Mouse (Mus musculus) left cerebral cortex, postnatal 25 days (tissue): ENCODE results near the gene Lrrc8c. TPM values are rescaled to one million over a fixed set of nuclear protein-coding genes. Genes with fewer than 3 reads are reported as not detected.

Source experiments
- DNase-seq, 2 experiments: peaks; one replicate each; pipeline ENCODE4 v3.0.0; 2022; ENCODE audit warnings: low spot score in 2 of 2, mixed read lengths in 1 of 2
- intact Hi-C: fragments of 180-260 bp; cut with DNase I; formaldehyde crosslinking; loops from one replicate; pipeline ENCODE4 v1.15.1; 2025
- total RNA-seq, 2 experiments: library from RNA; stranded (reverse); gene quantifications; 2 replicates each; pipeline ENCODE4 v1.2.3; 2021

The Lrrc8c gene
- total RNA-seq, 2 experiments from 2014 or later = 30.4 to 35.0 TPM

DNA sequence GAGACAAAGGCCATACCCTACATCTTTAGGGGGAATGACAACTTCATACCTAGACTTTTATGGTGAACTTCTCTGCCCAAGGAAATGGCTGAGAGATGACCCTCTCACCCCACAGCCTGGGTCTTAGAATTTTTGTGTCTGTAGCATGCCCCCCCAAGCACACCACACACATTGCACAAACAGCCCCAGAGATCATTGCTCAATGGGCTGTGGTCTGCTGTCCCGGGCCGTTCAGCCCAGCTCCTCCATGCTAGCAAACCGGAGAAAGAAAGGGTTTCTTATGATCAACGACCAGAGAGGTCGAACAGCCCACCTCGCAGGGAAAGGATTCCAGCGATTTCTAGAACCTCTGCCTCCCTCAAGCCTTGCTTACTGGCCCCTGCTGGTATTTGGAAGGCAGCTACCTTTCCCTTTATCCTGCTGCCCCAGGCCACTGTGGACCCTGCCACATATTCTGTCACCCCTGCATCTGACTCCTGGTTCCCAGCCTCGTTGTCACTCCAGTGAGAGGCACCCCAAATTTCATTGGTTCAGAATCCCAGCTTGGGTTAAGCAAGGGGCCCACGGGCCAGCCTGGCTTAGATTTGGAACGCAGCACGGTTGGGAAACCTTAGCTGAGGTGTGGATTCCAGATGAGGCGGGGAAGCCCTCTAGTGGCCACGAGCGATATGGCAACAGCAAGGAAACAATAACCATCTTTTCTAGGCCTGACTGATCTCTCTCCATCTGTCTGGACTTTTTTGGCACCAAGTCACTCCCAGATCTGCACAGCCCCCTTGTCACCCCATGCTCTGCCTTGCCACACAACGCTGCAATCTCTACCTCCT is 135.3 kb downstream of the Lrrc8c start:
- intact Hi-C loops = loop anchor here (1.0 to 2.0 kb wide), 3 partner anchors 135 to 249 kb away; partner anchors contain the start of gene Lrrc8c

GRCm38 (mm10) chr5:105655100-105655734 is 136.0 kb downstream of the Lrrc8c start:
- DNase-seq = peak; percentile 9 to 22
- intact Hi-C loops = loop anchor here (2.0 kb wide), 1 partner anchor 162 kb away; no protein-coding TSS in a partner anchor

More for the DNA sequence above, 135.3 kb downstream of the Lrrc8c start:
- peak; percentile 83 to 91 for DNase-seq

DNA sequence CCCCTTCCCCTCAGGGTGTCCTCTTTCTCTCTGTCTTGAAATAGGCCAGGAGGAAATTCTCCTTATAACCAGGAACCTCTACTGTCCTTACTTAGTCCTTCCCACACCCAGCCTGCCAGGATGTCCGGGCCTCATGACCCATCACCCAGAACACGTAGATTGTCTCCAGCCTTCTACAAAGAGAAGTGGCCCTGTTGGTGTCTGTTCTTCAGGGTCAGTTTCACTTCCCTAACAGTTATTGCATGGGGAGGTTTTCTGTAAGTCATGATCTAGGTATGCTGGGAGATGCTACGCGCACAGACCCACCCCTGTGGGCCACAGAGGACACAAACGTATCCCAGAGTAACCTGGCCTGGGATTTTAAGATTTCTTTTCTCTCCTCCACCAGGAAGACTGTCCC is 142.7 kb downstream of the Lrrc8c start:
- DNase-seq = no peak
- intact Hi-C loops = no loop called here

Other genes starting within 250 kb of the Lrrc8c start
- gene Gm43302, start 225.7 kb upstream of the Lrrc8c start, total RNA-seq = under 1 TPM in 1 of 2 experiments, not detected in 1; 0.34 TPM
- under 1 TPM in 1 of 2 experiments, not detected in 1; 0.57 TPM for gene Gbp6, start 225.7 kb upstream of the Lrrc8c start, total RNA-seq
- 10 to 100 TPM; 95.6 to 97.1 TPM for gene Lrrc8b, start 103.6 kb upstream of the Lrrc8c start, total RNA-seq
- gene Lrrc8d, start 180.6 kb downstream of the Lrrc8c start, total RNA-seq = 10 to 100 TPM; 35.1 to 35.4 TPM